Mouse (Mus musculus): ENCODE measurements around the gene Vmn1r226. TPM values are rescaled to one million over a fixed set of nuclear protein-coding genes. Genes with fewer than 3 reads are reported as not detected.

Vmn1r226 gene
- not detected for polyA plus RNA-seq (2017; shearing (Covaris generic))

DNA sequence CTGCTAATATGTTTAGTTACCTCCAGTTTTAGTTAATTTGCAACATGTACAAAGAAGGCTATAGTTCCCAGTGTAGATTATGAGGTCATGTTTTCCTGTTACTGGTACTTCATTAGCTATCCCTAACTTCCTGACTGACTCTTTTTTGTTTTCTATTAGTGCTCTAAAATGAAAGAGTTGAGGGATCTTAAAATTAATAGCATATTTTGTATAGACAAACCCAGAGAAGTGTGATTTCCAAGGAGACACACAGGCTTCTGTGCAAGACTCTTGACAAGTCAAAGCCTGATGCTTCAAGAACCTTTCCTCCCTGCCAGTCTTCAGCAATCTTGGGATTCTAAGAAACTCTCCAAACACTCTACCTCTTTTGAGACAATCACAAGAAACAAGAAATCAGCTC lies at the start of gene Vmn1r226:
Gene Vmn1r226, plus strand, starts transcription at position 301 of the 400 bp plus-strand sequence.
- ATAC-seq: no peak

DNA sequence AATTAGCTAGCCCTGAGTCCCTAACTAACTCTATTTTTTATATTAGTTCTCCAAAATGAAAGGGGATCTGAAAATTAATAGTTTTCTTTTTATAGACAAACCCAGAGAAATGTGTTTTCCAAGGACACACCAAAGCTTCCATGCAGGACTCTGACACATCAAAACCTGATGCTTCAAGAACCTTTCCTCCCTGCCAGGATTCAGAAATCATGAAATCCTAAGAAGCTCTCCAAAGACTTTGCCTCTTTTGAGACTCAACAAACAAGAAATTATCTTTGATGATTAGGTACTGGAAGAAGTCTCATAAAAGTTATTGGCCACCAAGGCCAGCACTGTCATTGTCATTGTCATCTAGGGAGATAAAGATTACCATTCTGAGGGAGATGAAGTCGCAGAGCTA lies 46.9 kb downstream of the Vmn1r226 start, which contains the start of gene Vmn1r227:
Gene Vmn1r227, plus strand, starts transcription at position 301 of the 400 bp plus-strand sequence.
- no peak for ATAC-seq

Other genes with a start within 250 kb of the Vmn1r226 start
- not detected for gene Vmn2r108, start 201.5 kb upstream of the Vmn1r226 start, polyA plus RNA-seq (2017; shearing (Covaris generic))
- not detected for gene Vmn1r225, start 184.7 kb upstream of the Vmn1r226 start, polyA plus RNA-seq (2017; shearing (Covaris generic))
- not detected for gene Vmn2r109, start 118.1 kb upstream of the Vmn1r226 start, polyA plus RNA-seq (2017; shearing (Covaris generic))
- under 1 TPM in 1 of 2 experiments, not detected in 1; 0.05 TPM for gene Vmn2r110, start 86.4 kb upstream of the Vmn1r226 start, polyA plus RNA-seq (2017; shearing (Covaris generic))
- not detected for gene Fpr-rs3, start 58.0 kb upstream of the Vmn1r226 start, polyA plus RNA-seq (2017; shearing (Covaris generic))
- not detected for gene Vmn1r227, start 47.0 kb downstream of the Vmn1r226 start, polyA plus RNA-seq (2017; shearing (Covaris generic))
- gene Vmn1r228, start 103.3 kb downstream of the Vmn1r226 start, polyA plus RNA-seq (2017; shearing (Covaris generic)): under 1 TPM in 1 of 2 experiments, not detected in 1; 0.17 TPM
- under 1 TPM in 1 of 2 experiments, not detected in 1; 0.05 TPM for gene Vmn1r229, start 128.7 kb downstream of the Vmn1r226 start, polyA plus RNA-seq (2017; shearing (Covaris generic))
- not detected for gene Vmn1r230, start 157.6 kb downstream of the Vmn1r226 start, polyA plus RNA-seq (2017; shearing (Covaris generic))
- gene Vmn1r231, start 222.2 kb downstream of the Vmn1r226 start, polyA plus RNA-seq (2017; shearing (Covaris generic)): under 1 TPM in 1 of 2 experiments, not detected in 1; 0.21 TPM
- not detected for gene Vmn1r232, start 236.9 kb downstream of the Vmn1r226 start, polyA plus RNA-seq (2017; shearing (Covaris generic))

Data from activated CD4-positive, CD25-positive, alpha-beta regulatory T cell, adult 4 months (primary cell).